Mouse (Mus musculus) midbrain, postnatal 0 days (tissue): ENCODE measurements around the gene Zfand6. TPM values are rescaled to one million over a fixed set of nuclear protein-coding genes. Genes with fewer than 3 reads are reported as not detected.
A peak's percentile ranks its signal among the peaks of the same experiment; 100 is the strongest.

Source experiments
- ATAC-seq: fragments of 200-750 bp; cut with Nextera tagmentation; 2 replicates; pipeline ENCODE4 v1.8.0; 2017; ENCODE audit warnings: moderate number of reproducible peaks, mild to moderate bottlenecking, moderate TSS enrichment, moderate library complexity; ENCODE audit not compliant: low FRiP score
- DNase-seq: peaks from one replicate; pipeline ENCODE4 v3.0.0-alpha.2; 2015; ENCODE audit warnings: low spot score
- H3K27ac ChIP-seq: fragments of 300-500 bp; sonication (generic); 2 replicates; pipeline ENCODE4 v1.5.1; 2014; ENCODE audit warnings: low read depth, mild to moderate bottlenecking, low read length, mixed read lengths
- H3K27me3 ChIP-seq: fragments of 300-500 bp; sonication (generic); 2 replicates; pipeline ENCODE4 v1.6.1; 2014; ENCODE audit warnings: low read length, control low read depth, mixed read lengths; ENCODE audit not compliant: insufficient read depth
- H3K36me3 ChIP-seq: fragments of 300-500 bp; sonication (generic); 2 replicates; pipeline ENCODE4 v1.6.1; 2014; ENCODE audit warnings: low read length, control low read depth, mixed read lengths; ENCODE audit not compliant: insufficient read depth
- H3K4me1 ChIP-seq: fragments of 300-500 bp; sonication (generic); 2 replicates; pipeline ENCODE4 v1.6.1; 2014; ENCODE audit warnings: mild to moderate bottlenecking, control low read depth, antibody characterized with exemption, low read length, mixed read lengths; ENCODE audit not compliant: insufficient read depth
- H3K4me2 ChIP-seq: fragments of 300-500 bp; sonication (generic); 2 replicates; pipeline ENCODE4 v1.6.1; 2014; ENCODE audit warnings: low read depth, mild to moderate bottlenecking, low read length, mixed read lengths; ENCODE audit not compliant: poor library complexity, severe bottlenecking
- H3K4me3 ChIP-seq: fragments of 300-500 bp; sonication (generic); 2 replicates; pipeline ENCODE4 v1.5.1; 2014; ENCODE audit warnings: low read depth, mild to moderate bottlenecking, low read length, moderate library complexity
- H3K9ac ChIP-seq: fragments of 300-500 bp; sonication (generic); replicated peaks from 2 replicates; pipeline ENCODE4 v1.6.1; 2014; ENCODE audit warnings: mild to moderate bottlenecking, low read length, moderate library complexity, mixed read lengths; ENCODE audit not compliant: poor library complexity, severe bottlenecking
- H3K9me3 ChIP-seq: fragments of 300-500 bp; sonication (generic); 2 replicates; pipeline ENCODE4 v1.6.1; 2016; ENCODE audit warnings: low read length, control low read depth
- CTCF ChIP-seq: IDR thresholded peaks from 2 replicates; pipeline ENCODE4 v1.5.1; 2016; ENCODE audit warnings: antibody characterized with exemption, mild to moderate bottlenecking
- WGBS: fragments of 180-500 bp; shearing (Covaris S2); extraction: QIAGEN DNeasy Blood & Tissue Kit; methylation state at CpG from one replicate; pipeline ENCODE4 v1.1.7; 2014; 5-methylcytosine and 5-hydroxymethylcytosine counted together
- polyA plus RNA-seq: library from polyadenylated mRNA; unstranded; fragments of >200 nt; fragmentation: Nextera tagmentation; extraction: Ambion mirVana; gene quantifications from 2 replicates; pipeline ENCODE4 v1.2.1, GENCODE M21; 2015
- total RNA-seq: library from RNA; depleted of rRNA; stranded (reverse); fragments of >200 nt; gene quantifications from 2 replicates; pipeline ENCODE4 v1.2.3, GENCODE M21; 2014

Zfand6 gene
- total and polyA plus RNA-seq, 2 experiments from 2014 or later, result 82.5 to 112 TPM

GRCm38 (mm10) chr7:84618951-84619350 is 70.8 kb downstream of the Zfand6 start:
- Histone ChIP-seq H3K4me2 (no peak overlapping the region), H3K9ac (no peak overlapping the region), H3K36me3 (peaks cover 8% of the 10 kb centered on the region; the same call in 1 of the 2 replicates), H3K9me3 (no peaks in the 10 kb centered on the region), H3K4me1 (no peaks in the 10 kb centered on the region), H3K27ac (no peak overlapping the region), H3K27me3 (no peaks in the 10 kb centered on the region), H3K4me3 (no peak overlapping the region)
- ATAC-seq (no peak), DNase-seq (no peak)
- no peak for TF ChIP-seq CTCF
- WGBS, result 90% methylated on average over 2 of the region's 2 CpGs

GRCm38 (mm10) chr7:84612445-84612844 is 77.3 kb downstream of the Zfand6 start:
- no peaks in the 10 kb centered on the region for H3K27me3 ChIP-seq
- H3K9me3 ChIP-seq, result no peaks in the 10 kb centered on the region
- H3K4me3 ChIP-seq, result no peak overlapping the region
- DNase-seq, result no peak
- peaks cover 4% of the 10 kb centered on the region; the same call in 1 of the 2 replicates for H3K36me3 ChIP-seq
- no peak for ATAC-seq
- no peaks in the 10 kb centered on the region for H3K4me1 ChIP-seq
- H3K4me2 ChIP-seq, result no peak overlapping the region
- H3K27ac ChIP-seq, result no peak overlapping the region
- TF ChIP-seq CTCF, result no peak
- WGBS, result 94% methylated on average over 4 of the region's 4 CpGs
- no peak overlapping the region for H3K9ac ChIP-seq

- Histone ChIP-seq H3K4me1 (no peaks in the 10 kb centered on the region), H3K27ac (no peak overlapping the region), H3K36me3 (no peaks in the 10 kb centered on the region), H3K9ac (no peak overlapping the region), H3K4me3 (no peak overlapping the region), H3K4me2 (no peak overlapping the region), H3K27me3 (no peaks in the 10 kb centered on the region), H3K9me3 (no peaks in the 10 kb centered on the region)
- WGBS, result 94% methylated on average over 1 of the region's 1 CpGs
- ATAC-seq (no peak), DNase-seq (no peak)
- TF ChIP-seq CTCF, result no peak
Observed at GRCm38 (mm10) chr7:84611609-84612008, 78.2 kb downstream of the Zfand6 start.

- H3K9ac ChIP-seq, result peak within 1 kb of the TSS; percentile 90
- peak within 1 kb of the TSS; percentile 56 for H3K4me3 ChIP-seq
- TF ChIP-seq CTCF, result no peak
- peak within 1 kb of the TSS; percentile 97 for H3K4me2 ChIP-seq
- H3K9me3 ChIP-seq, result no peaks in the 10 kb centered on the region
- H3K27me3 ChIP-seq, result no peaks in the 10 kb centered on the region
- H3K27ac ChIP-seq, result peak within 1 kb of the TSS; percentile 62
- WGBS, result 2% methylated on average over 9 of the region's 10 CpGs
- ATAC-seq (peak; percentile 66), DNase-seq (peak; percentile 30)
- peaks cover 3% of the 10 kb centered on the region; the same call in 1 of the 2 replicates for H3K4me1 ChIP-seq
- no peaks in the 10 kb centered on the region for H3K36me3 ChIP-seq
Observed at GRCm38 (mm10) chr7:84606293-84606749, 83.4 kb downstream of the Zfand6 start, which contains the start of gene Fah. Fah (minus strand) TSS chr7:84606722.

GRCm38 (mm10) chr7:84605704-84606292 is 84.0 kb downstream of the Zfand6 start:
- Histone ChIP-seq H3K27ac (peak overlapping the region; percentile 62), H3K4me3 (peak overlapping the region; percentile 56), H3K4me1 (peaks cover 3% of the 10 kb centered on the region; the same call in 1 of the 2 replicates), H3K36me3 (no peaks in the 10 kb centered on the region), H3K27me3 (no peaks in the 10 kb centered on the region), H3K4me2 (peak overlapping the region; percentile 97), H3K9me3 (no peaks in the 10 kb centered on the region), H3K9ac (peak overlapping the region; percentile 90)
- no peak for TF ChIP-seq CTCF
- WGBS, result 2% methylated on average over 31 of the region's 36 CpGs
- peak; percentile 33 for DNase-seq
- peak; percentile 85 for ATAC-seq

- Histone ChIP-seq H3K4me2 (peak overlapping the region; percentile 97), H3K4me3 (peak overlapping the region; percentile 56), H3K27me3 (no peaks in the 10 kb centered on the region), H3K36me3 (no peaks in the 10 kb centered on the region), H3K9ac (peak overlapping the region; percentile 90), H3K9me3 (no peaks in the 10 kb centered on the region), H3K27ac (peak overlapping the region; percentile 62; the same call in 1 of the 2 replicates), H3K4me1 (peaks cover 3% of the 10 kb centered on the region; the same call in 1 of the 2 replicates)
- TF ChIP-seq CTCF, result no peak
- DNase-seq (no peak), ATAC-seq (peak; percentile 60; the same call in 1 of the 2 replicates)
- WGBS, result 10% methylated on average over 19 of the region's 19 CpGs
Observed at GRCm38 (mm10) chr7:84605033-84605687, 84.6 kb downstream of the Zfand6 start.
